Mouse (Mus musculus) urinary bladder, postnatal 0 days (tissue): ENCODE data around the gene Plxna1. TPM values are rescaled to one million over a fixed set of nuclear protein-coding genes. Genes with fewer than 3 reads are reported as not detected.

Experiments
- polyA plus RNA-seq: library from polyadenylated mRNA; unstranded; fragments of >200 nt; fragmentation: Nextera tagmentation; extraction: Ambion mirVana; gene quantifications from 2 replicates; pipeline ENCODE4 v1.2.1, GENCODE M21; 2015

The Plxna1 gene
- polyA plus RNA-seq, result 15.6 and 20.5 TPM in 2 replicates

GRCm38 (mm10) chr6:89362281-89363106 lies at the start of gene Plxna1:
Gene Plxna1 (minus strand): TSS chr6:89362620.

Other genes with a start within 250 kb of the Plxna1 start
- gene Chchd6, start 233.0 kb upstream of the Plxna1 start, polyA plus RNA-seq, result 21.1 and 23.9 TPM in 2 replicates